Mouse (Mus musculus) ovary, adult 18-20 months (tissue): ENCODE measurements at regions not wholly inside any gene's neighbourhood (a gene's known extent, or its start where the extent isn't known, plus 50 kb on each side); places are given as distances from the start of the nearest gene placed in this dataset.

Experiments
- DNase-seq: peaks from one replicate; pipeline ENCODE4 v3.0.0; 2022; ENCODE audit warnings: low spot score, mixed read lengths

DNA sequence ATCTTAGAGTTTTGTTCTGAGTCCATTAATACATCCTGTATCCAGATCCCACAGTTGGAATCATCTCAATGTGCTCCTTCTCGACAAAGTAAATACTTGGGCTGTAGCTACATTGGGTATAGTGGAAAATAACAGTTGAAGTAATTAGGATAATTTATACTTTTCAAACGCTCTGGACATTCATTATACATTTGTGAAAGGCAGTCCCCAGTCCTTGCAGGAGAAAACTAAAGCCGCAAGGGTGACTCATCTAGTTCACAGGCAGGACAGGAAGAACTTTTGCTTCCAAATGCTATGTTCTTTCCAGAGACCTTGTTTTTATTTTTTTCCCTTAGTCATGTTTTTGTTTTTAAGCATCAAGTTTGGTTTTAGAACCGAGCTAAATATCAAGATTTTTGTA is 218.8 kb downstream of the Gpr37 start:
- DNase-seq: no peak

DNA sequence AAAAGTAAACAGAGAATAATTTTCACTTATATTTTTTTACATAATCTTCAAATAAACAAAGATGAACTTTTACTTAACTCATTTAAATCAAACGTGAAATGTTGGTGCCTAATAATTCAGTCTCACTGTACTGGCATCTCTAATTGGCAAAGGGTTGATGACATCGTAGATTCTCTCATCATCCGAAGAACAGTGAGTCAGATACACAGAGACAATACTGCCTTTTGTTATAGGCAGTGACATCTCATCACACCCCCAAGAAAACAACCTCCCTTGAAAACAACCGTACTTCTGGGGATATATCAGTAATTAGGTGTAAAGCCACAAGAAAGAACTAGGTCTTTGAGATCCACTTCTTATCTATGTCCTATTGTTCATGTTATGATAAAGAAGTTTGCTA is 227.5 kb downstream of the Gpr37 start:
- DNase-seq: no peak

- peak; percentile 85 for DNase-seq
These were observed 240.1 kb downstream of the Gpr37 start for GRCm38 (mm10) chr6:25450451-25450850.

GRCm38 (mm10) chr6:25449968-25450367 is 240.6 kb downstream of the Gpr37 start:
- no peak for DNase-seq

GRCm38 (mm10) chr6:25445351-25445940 is 245.1 kb downstream of the Gpr37 start:
- DNase-seq: no peak

GRCm38 (mm10) chr6:25444092-25444491 is 246.4 kb downstream of the Gpr37 start:
- no peak for DNase-seq

DNA sequence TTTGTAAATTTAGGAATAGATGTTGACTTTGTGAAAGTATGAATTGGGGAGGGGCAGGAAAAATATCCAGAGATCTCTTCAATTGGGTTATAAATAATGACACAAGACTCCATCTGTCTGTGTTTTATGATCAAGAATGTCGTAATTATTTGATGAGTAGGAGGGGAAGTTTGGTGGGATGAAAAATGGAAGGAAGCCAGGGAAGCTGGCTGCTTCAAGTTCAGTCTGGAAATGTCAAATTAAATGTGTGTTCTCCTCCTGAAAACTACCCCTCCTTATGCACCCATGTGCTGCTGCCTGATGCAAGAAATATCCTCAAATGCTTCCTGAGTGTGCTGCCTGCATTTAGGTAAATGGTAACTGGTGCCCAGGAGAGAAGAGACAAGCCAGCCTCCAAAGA is 246.8 kb downstream of the Gpr37 start:
- no peak for DNase-seq

GRCm38 (mm10) chr6:25442096-25442495 is 248.4 kb downstream of the Gpr37 start:
- DNase-seq: no peak

GRCm38 (mm10) chr6:25437875-25438274 is 252.7 kb downstream of the Gpr37 start:
- DNase-seq: no peak

DNA sequence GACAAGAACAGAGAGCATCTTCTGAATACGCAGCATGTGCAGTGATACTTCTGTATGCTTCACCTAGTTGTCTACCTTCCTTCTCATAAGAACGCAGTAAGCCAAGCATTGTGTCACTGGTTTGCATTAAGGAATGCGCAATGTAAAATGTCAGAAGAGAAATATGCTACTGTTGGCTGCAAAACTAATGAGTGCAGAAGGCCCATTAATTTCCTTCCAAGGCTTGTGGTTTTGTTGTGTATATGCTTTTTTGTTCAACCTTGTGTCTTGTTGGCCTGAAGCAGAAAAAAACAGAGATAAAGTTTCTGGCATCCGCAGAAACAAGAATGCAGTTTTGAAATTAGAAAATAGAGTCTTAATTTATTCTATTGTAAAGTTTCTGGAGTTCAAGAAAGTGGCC is 261.5 kb downstream of the Gpr37 start:
- no peak for DNase-seq

- no peak for DNase-seq
These were observed 271.7 kb downstream of the Gpr37 start for GRCm38 (mm10) chr6:25418820-25419219.

GRCm38 (mm10) chr6:25389841-25390240 is 300.7 kb downstream of the Gpr37 start:
- DNase-seq: no peak
